Mouse (Mus musculus) heart, postnatal 10 days (tissue): ENCODE measurements around the gene Cntn2. TPM values are rescaled to one million over a fixed set of nuclear protein-coding genes. Genes with fewer than 3 reads are reported as not detected.

ENCODE experiments used
- DNase-seq, 2 experiments: peaks; one replicate each; pipeline ENCODE4 v3.0.0; 2021
- intact Hi-C: fragments of 180-260 bp; cut with DNase I; formaldehyde crosslinking; loops from one replicate; pipeline ENCODE4 v1.15.1; 2025
- total RNA-seq, 2 experiments: library from RNA; stranded (reverse); gene quantifications; 2 replicates each; pipeline ENCODE4 v1.2.3; 2021

The Cntn2 gene
- total RNA-seq, 2 experiments from 2014 or later = 2.6 to 3.3 TPM

DNA sequence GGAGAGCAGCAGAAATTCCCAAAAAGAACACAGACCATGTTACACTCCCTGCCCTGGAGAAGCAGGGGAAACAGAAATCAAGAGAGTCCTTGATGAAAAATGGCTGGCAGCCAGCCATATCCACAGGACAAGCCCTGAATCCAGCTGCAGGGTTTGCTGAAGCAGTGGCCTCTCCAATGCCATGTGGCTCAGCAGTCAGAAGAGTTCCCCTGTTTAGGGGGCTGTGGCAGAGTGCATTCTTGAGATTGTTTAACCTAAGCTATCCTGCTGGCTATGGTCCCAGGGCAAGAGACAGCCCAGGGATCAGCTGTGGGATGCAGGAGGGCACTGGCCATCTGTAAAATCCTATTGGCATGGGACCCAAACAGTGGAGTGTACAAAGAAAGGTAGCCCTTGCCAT is 74.1 kb downstream of the Cntn2 start:
- intact Hi-C loops = no loop called here
- peak; percentile 17 to 19 for DNase-seq

DNA sequence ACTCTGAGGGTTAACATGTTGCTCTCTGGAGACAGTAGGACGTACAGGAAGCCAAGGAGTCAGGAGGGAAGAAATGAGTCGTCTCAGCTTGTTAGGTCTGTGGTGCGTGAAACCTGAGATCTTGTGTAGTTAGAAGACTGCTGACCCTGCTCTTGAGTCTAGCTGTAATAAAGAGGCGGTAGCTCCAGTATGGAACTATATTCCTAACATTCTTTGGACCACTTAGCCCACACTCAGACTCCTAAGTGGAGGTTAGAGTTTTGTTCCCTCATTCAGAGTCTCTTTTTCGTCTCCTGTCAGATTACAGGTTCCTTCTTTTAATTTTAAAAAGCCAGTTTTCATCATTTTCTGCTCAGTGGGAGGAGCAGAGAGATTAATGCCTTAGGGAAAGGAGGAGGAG is 78.4 kb downstream of the Cntn2 start:
- intact Hi-C loops = no loop called here

More for the DNA sequence above, 78.4 kb downstream of the Cntn2 start:
- no peak for DNase-seq

Other genes starting within 250 kb of the Cntn2 start
- 10 to 100 TPM; 17.7 to 27.5 TPM for gene Klhdc8a, start 244.6 kb downstream of the Cntn2 start, total RNA-seq
- 1 to 10 TPM; 3.5 to 4.7 TPM for gene Nuak2, start 227.1 kb downstream of the Cntn2 start, total RNA-seq
- gene Tmcc2, start 152.0 kb downstream of the Cntn2 start, total RNA-seq = 10 to 100 TPM; 14.7 to 16.4 TPM
- 10 to 100 TPM; 19.7 to 24.7 TPM for gene Dstyk, start 125.7 kb downstream of the Cntn2 start, total RNA-seq
- gene Rbbp5, start 65.9 kb downstream of the Cntn2 start, total RNA-seq = 10 to 100 TPM; 20.4 to 24.9 TPM
- 1 to 10 TPM; 1.5 to 1.6 TPM for gene Tmem81, start 37.0 kb downstream of the Cntn2 start, total RNA-seq
- gene Nfasc, start 198.5 kb upstream of the Cntn2 start, total RNA-seq = under 1 TPM; 0.26 to 0.35 TPM